Mouse (Mus musculus): ENCODE data around the gene Gm28043. TPM values are rescaled to one million over a fixed set of nuclear protein-coding genes. Genes with fewer than 3 reads are reported as not detected.
A peak's percentile ranks its signal among the peaks of the same experiment; 100 is the strongest.

Gene Gm28043
- total RNA-seq, 2 experiments from 2014 or later: 1.0 to 1.3 TPM

DNA sequence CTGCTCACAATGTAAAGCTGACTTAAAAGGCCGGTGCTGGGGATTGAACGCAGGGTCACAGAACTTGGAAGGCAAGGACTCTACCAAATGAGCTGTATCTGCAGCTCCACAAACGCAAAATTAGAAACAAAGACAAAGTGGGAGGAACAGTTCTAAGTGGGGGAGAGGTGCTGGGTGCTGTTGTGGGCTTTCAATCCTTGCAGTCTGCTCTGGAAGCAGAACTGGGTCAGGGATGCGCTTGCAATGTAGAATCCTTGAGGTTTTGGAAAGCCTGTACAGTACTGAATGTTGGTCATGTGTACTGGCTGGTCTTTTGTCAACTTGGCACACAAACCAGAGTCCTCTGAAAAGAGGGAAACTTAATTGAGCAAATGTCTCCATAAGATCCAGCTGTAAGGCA lies 940 bp downstream of the Gm28043 start:
- intact Hi-C loops (cut with DNase I): loop anchor here (2.0 kb wide), 1 partner anchor 45 kb away; the partner anchor contains the start of gene Cmtr1
- DNase-seq: no peak

GRCm38 (mm10) chr17:29619231-29619630 lies 4.6 kb downstream of the Gm28043 start:
- intact Hi-C loops (cut with DNase I): no loop called here
- DNase-seq: no peak

DNA sequence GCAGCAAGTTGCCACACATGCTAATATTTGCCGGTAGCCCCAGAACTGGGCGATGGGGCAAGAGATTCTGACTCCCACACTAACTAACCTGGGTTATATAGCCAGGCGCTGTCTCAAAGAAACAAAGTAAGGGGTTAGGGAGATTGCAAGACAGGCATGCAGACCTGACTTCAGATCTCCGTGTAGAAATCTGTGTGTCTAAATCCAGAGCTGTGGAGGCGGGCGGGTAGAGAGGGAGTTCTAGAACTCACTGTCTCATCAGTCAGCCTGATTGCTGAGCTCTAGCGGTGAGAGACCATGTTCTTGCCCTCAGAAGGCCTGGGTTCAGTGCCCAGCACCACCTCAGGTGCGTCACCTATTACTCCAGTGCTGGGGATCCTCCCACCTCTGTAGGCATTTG lies 8.8 kb downstream of the Gm28043 start:
- intact Hi-C loops (cut with DNase I): no loop called here
- DNase-seq: no peak

- no peak for DNase-seq
- intact Hi-C loops (cut with DNase I): no loop called here
Measured at GRCm38 (mm10) chr17:29627285-29627684, 12.6 kb downstream of the Gm28043 start.

- DNase-seq: no peak
- intact Hi-C loops (cut with DNase I): no loop called here
Measured at GRCm38 (mm10) chr17:29628946-29629345, 14.3 kb downstream of the Gm28043 start.

- intact Hi-C loops (cut with DNase I): no loop called here
- DNase-seq: no peak
Measured at GRCm38 (mm10) chr17:29629620-29630019, 14.9 kb downstream of the Gm28043 start.

DNA sequence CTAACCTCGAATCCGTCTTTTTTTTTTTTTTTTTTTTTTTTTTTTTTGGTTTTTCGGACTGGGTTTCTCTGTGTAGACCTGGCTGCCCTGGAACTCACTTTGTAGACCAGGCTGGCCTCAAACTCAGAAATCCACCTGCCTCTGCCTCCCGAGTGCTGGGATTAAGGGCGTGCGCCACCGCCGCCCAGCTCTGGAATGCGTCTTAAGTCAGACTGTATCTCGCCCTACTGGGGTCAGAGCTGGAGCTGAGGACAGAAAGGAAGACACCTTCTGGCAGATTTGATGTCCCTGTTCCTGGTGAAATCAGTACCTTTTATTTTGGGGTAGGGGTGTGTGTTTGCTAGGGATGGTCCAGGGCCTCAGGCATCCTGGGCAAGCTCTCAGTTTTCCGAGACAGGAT lies 17.6 kb downstream of the Gm28043 start:
- intact Hi-C loops (cut with DNase I): no loop called here
- DNase-seq: no peak

- intact Hi-C loops (cut with DNase I): no loop called here
Measured at GRCm38 (mm10) chr17:29635492-29635891, 20.8 kb downstream of the Gm28043 start.

DNA sequence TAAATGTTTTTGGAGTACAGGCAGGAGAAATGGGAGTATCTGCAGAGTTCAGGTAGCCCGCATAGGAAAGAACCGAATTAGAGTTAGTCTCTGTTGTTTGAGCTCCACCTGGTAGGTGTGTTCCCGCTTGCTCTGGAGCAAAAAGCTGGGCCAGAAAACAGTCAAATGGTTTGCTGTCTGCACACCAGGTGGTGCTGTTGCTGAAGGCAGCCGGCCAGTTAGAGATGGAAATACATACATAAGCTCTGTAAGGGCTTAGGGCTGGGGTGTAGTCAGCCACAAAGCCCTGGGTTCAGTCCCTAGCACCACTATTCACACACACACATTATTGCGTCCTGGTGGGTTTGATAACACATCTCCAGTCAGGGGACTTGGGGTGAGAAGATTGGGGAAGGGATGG lies 21.4 kb downstream of the Gm28043 start:
- intact Hi-C loops (cut with DNase I): loop anchor here (2.0 kb wide), 1 partner anchor 247 kb away; no protein-coding TSS in a partner anchor
- DNase-seq: peak; percentile 38 to 53

More at GRCm38 (mm10) chr17:29635492-29635891, 20.8 kb downstream of the Gm28043 start:
- DNase-seq: no peak

- intact Hi-C loops (cut with DNase I): loop anchor here (2.0 kb wide), 1 partner anchor 245 kb away; no protein-coding TSS in a partner anchor
Measured at GRCm38 (mm10) chr17:29637377-29637776, 22.7 kb downstream of the Gm28043 start.

DNA sequence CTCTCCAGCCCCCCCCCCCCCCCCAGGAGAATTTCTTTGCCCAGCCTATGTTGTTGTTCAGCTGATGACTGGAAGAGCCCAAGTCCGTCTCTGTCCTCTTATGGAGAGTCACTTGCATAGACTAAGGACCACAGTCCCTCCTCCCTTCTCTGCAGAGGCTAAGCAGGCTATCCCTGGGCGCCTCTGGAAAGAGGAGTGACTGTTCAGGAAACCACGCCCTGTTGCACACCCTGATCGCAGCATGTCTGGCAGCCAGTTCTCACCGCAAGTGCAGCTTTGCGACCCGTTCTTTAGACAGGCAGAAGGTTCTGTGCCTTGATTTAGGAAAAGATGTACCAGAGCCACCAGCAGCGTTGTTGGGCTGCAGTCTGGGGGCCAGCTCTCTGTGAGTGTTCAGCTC lies 23.2 kb downstream of the Gm28043 start:
- DNase-seq: peak; percentile 10 to 19
- intact Hi-C loops (cut with DNase I): loop anchor here (2.0 kb wide), 1 partner anchor 245 kb away; no protein-coding TSS in a partner anchor

More at GRCm38 (mm10) chr17:29637377-29637776, 22.7 kb downstream of the Gm28043 start:
- DNase-seq: peak; percentile 22 to 31

DNA sequence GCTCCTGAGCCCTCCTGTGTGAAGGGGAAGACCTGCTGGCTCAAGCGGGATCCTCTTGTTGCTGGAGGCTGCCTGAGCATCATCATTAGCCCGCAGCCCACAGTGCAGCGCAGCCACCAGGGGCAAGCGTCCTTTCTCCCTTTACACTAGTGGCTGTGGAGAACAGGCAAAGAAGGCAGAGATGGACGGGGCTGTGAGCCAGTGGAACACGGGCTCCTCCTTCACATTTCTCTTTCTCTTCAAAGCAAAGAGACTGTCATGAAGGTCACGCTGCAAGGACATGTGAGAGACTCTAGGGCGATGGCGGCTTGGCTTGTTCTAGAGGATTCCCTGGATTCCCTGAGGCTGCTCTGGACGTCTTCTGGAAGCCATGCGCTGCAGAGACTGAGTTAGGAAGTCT lies 26.3 kb downstream of the Gm28043 start:
- intact Hi-C loops (cut with DNase I): no loop called here
- DNase-seq: no peak

- DNase-seq: no peak
- intact Hi-C loops (cut with DNase I): no loop called here
Measured at GRCm38 (mm10) chr17:29642219-29642618, 27.5 kb downstream of the Gm28043 start.

- no peak for DNase-seq
- intact Hi-C loops (cut with DNase I): no loop called here
Measured at GRCm38 (mm10) chr17:29658249-29658648, 43.6 kb downstream of the Gm28043 start.

GRCm38 (mm10) chr17:29660076-29660761 lies 45.5 kb downstream of the Gm28043 start, which contains the start of gene Cmtr1:
Gene Cmtr1, plus strand, starts transcription at chr17:29660595.
- DNase-seq: peak; percentile 98 to 99
- intact Hi-C loops (cut with DNase I): loop anchor here (2.0 kb wide), 1 partner anchor 45 kb away; the partner anchor contains the start of genes Gm28043 and Rnf8

GRCm38 (mm10) chr17:29660762-29661391 lies 46.2 kb downstream of the Gm28043 start:
- DNase-seq: no peak
- intact Hi-C loops (cut with DNase I): loop anchor here (2.0 kb wide), 1 partner anchor 46 kb away; the partner anchor contains the start of genes Gm28043 and Rnf8

DNA sequence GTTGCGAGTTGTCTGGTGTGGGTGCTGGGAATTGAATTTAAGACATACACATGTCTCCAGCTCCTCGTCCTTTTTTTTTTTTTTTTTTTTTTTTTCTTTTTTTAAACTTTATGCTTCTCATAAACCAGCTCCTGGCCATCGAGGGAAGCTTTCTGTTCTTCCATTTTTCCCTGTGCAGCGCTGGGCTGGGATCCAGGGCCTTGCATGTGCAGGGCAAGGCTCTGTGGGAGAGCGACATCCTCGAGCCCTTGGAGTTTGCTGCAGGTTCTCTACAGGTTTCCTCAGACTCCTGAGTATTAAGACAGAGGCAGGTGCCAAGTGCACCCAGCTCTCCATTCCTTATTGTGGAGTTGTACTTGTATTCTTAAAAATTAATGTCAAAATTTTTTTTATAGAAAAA lies 47.5 kb downstream of the Gm28043 start:
- intact Hi-C loops (cut with DNase I): no loop called here
- DNase-seq: no peak

- DNase-seq: no peak
- intact Hi-C loops (cut with DNase I): no loop called here
Measured at GRCm38 (mm10) chr17:29668051-29668986, 53.6 kb downstream of the Gm28043 start.

- DNase-seq: no peak
- intact Hi-C loops (cut with DNase I): no loop called here
Measured at GRCm38 (mm10) chr17:29669030-29669429, 54.4 kb downstream of the Gm28043 start.

- intact Hi-C loops (cut with DNase I): no loop called here
Measured at GRCm38 (mm10) chr17:29669936-29670335, 55.3 kb downstream of the Gm28043 start.

More at GRCm38 (mm10) chr17:29669936-29670335, 55.3 kb downstream of the Gm28043 start:
- DNase-seq: no peak

Measured in heart, postnatal 14 days (tissue).